Mouse (Mus musculus): Measurements from ENCODE around the gene Hbq1a.
"Not testable (repeated sequence)": the region's sequence is repeated elsewhere in the genome, so short reads cannot be mapped to it uniquely, and the experiment has no call there.

The Hbq1a gene

GRCm38 (mm10) chr11:32299865-32300264, at the start of gene Hbq1a:
Gene Hbq1a, plus strand, starts transcription at chr11:32300069.
- peak; percentile 65 for DNase-seq (ENCODE audit: extremely low spot score, low spot score)

- no peak for DNase-seq (ENCODE audit: extremely low spot score, low spot score)
Measured at GRCm38 (mm10) chr11:32250880-32251763, 48.7 kb upstream of the Hbq1a start.

GRCm38 (mm10) chr11:32253121-32253520, 46.7 kb upstream of the Hbq1a start:
- no peak for DNase-seq (ENCODE audit: extremely low spot score, low spot score)

GRCm38 (mm10) chr11:32256146-32256545, 43.7 kb upstream of the Hbq1a start:
- no peak for DNase-seq (ENCODE audit: extremely low spot score, low spot score)

- no peak for DNase-seq (ENCODE audit: extremely low spot score, low spot score)
Measured at GRCm38 (mm10) chr11:32256566-32256965, 43.3 kb upstream of the Hbq1a start.

- peak; percentile 30 for DNase-seq (ENCODE audit: extremely low spot score, low spot score)
Measured at GRCm38 (mm10) chr11:32262674-32263415, 37.0 kb upstream of the Hbq1a start.

- DNase-seq (ENCODE audit: extremely low spot score, low spot score) = no peak
Measured at GRCm38 (mm10) chr11:32265117-32265738, 34.6 kb upstream of the Hbq1a start.

GRCm38 (mm10) chr11:32266194-32266593, 33.7 kb upstream of the Hbq1a start:
- no peak for DNase-seq (ENCODE audit: extremely low spot score, low spot score)

- DNase-seq (ENCODE audit: extremely low spot score, low spot score) = no peak
Measured at GRCm38 (mm10) chr11:32266776-32267175, 33.1 kb upstream of the Hbq1a start.

- peak; percentile 96 for DNase-seq (ENCODE audit: extremely low spot score, low spot score)
Measured at GRCm38 (mm10) chr11:32267188-32267884, 32.5 kb upstream of the Hbq1a start, which contains the start of gene Nprl3. Gene Nprl3, minus strand, starts transcription at chr11:32267707.

- DNase-seq (ENCODE audit: extremely low spot score, low spot score) = no peak
Measured at GRCm38 (mm10) chr11:32267964-32268363, 31.9 kb upstream of the Hbq1a start.

GRCm38 (mm10) chr11:32268952-32269351, 30.9 kb upstream of the Hbq1a start:
- DNase-seq (ENCODE audit: extremely low spot score, low spot score) = no peak

- no peak for DNase-seq (ENCODE audit: extremely low spot score, low spot score)
Measured at GRCm38 (mm10) chr11:32271178-32271577, 28.7 kb upstream of the Hbq1a start.

GRCm38 (mm10) chr11:32276347-32276746, 23.5 kb upstream of the Hbq1a start, which contains the start of gene Hba-x:
Gene Hba-x, plus strand, starts transcription at chr11:32276400.
- no peak for DNase-seq (ENCODE audit: extremely low spot score, low spot score)

GRCm38 (mm10) chr11:32277736-32278457, 22.0 kb upstream of the Hbq1a start:
- no peak for DNase-seq (ENCODE audit: extremely low spot score, low spot score)

- DNase-seq (ENCODE audit: extremely low spot score, low spot score) = no peak
Measured at GRCm38 (mm10) chr11:32278458-32278957, 21.4 kb upstream of the Hbq1a start.

GRCm38 (mm10) chr11:32280646-32281045, 19.2 kb upstream of the Hbq1a start:
- no peak for DNase-seq (ENCODE audit: extremely low spot score, low spot score)

- DNase-seq (ENCODE audit: extremely low spot score, low spot score) = no peak
Measured at GRCm38 (mm10) chr11:32281416-32282144, 18.3 kb upstream of the Hbq1a start.

GRCm38 (mm10) chr11:32283091-32283777, 16.6 kb upstream of the Hbq1a start, which contains the start of gene Hba-a1:
Gene Hba-a1, plus strand, starts transcription at chr11:32283511.
- DNase-seq (ENCODE audit: extremely low spot score, low spot score) = not testable (repeated sequence)

Data from neural tube, embryonic 10.5 days (tissue).